ENCODE assay signal across 8 mouse cellular contexts in the genomic region with DNA sequence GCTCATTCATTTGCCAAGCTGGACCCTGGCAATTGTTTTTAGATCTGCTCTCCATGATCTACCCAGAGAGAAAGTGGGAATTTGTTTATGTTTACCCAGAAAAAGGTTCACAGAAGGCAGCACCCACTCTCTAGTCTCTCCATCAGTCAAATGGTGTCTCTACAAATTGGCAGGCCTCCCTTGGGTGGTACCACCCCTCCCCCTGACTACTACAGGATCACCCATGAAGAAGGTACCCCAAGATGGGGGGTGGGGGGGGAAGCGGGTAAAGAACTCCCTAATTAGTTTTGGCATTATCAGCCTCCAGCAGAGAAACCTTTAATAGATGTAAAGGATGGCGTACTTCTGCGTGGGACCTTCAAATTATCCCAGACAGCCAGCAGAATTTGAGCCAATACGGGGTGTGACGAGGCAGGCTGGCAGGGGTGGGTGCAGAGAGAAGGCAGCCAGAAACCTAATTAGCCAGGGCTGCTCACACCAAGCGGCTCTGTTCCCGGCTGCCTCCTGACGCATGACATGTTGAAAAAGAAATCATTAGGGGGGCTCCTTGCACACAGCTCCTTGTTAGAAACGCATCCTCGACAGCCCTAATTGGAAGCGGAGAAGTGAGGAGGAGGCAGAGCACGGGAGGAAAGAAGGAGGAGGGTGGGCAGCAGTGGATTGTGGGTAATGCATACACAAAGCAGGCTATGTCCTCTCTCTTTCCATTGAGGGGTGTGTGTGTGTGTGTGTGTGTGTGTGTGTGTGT.
DNase-seq lines count a peak whose midpoint lies in the region; ATAC-seq and TF ChIP-seq lines count a peak whose summit lies in the region.

No protein-coding gene starts in this region.

- H3K9ac ChIP-seq in neural tube, embryonic 11.5 days (ENCODE audit: low read length), result no peak overlapping the region
- H3K9ac ChIP-seq in hindbrain, embryonic 12.5 days, result no peak overlapping the region
- H3K9ac ChIP-seq in lung, postnatal 0 days (replicated peaks; ENCODE audit: low read depth), result no peak overlapping the region
- no peak overlapping the region for H3K9ac ChIP-seq in kidney, embryonic 14.5 days (ENCODE audit: low read depth, low read length)

- H3K36me3 ChIP-seq in neural tube, embryonic 11.5 days (ENCODE audit: control insufficient read depth, insufficient read depth, low read length), result no peaks in the 10 kb centered on the region
- no peaks in the 10 kb centered on the region for H3K36me3 ChIP-seq in hindbrain, embryonic 12.5 days
- no peaks in the 10 kb centered on the region for H3K36me3 ChIP-seq in lung, postnatal 0 days (ENCODE audit: insufficient read depth, low read length)
- H3K36me3 ChIP-seq in kidney, embryonic 14.5 days (ENCODE audit: control insufficient read depth, insufficient read depth, low read length), result no peaks in the 10 kb centered on the region

- H3K4me3 ChIP-seq in neural tube, embryonic 11.5 days (ENCODE audit: low read depth, low read length), result no peak overlapping the region
- H3K4me3 ChIP-seq in hindbrain, embryonic 12.5 days, result no peak overlapping the region
- no peak overlapping the region for H3K4me3 ChIP-seq in lung, postnatal 0 days (ENCODE audit: low read depth, low read length)
- no peak overlapping the region for H3K4me3 ChIP-seq in kidney, embryonic 14.5 days (ENCODE audit: low read length)

- H3K27ac ChIP-seq in neural tube, embryonic 11.5 days (ENCODE audit: low read depth, low read length), result no peak overlapping the region
- peak overlapping the region; percentile 76 for H3K27ac ChIP-seq in hindbrain, embryonic 12.5 days
- no peak overlapping the region for H3K27ac ChIP-seq in lung, postnatal 0 days (ENCODE audit: low read length)
- no peak overlapping the region for H3K27ac ChIP-seq in kidney, embryonic 14.5 days (ENCODE audit: low read depth, low read length)

- ATAC-seq in neural tube, embryonic 11.5 days (ENCODE audit: insufficient read depth, low FRiP score, low TSS enrichment), result no peak
- peak; percentile 87 for ATAC-seq in hindbrain, embryonic 12.5 days (ENCODE audit: low FRiP score)
- ATAC-seq in lung, postnatal 0 days, result no peak
- ATAC-seq in kidney, embryonic 14.5 days (ENCODE audit: low FRiP score, low TSS enrichment), result no peak

- no peaks in the 10 kb centered on the region for H3K9me3 ChIP-seq in neural tube, embryonic 11.5 days (ENCODE audit: control insufficient read depth, low read length)
- no peaks in the 10 kb centered on the region for H3K9me3 ChIP-seq in hindbrain, embryonic 12.5 days (replicated peaks)
- 0 out of 2 replicates have a peak, but pooled peaks cover 3% of the 10 kb centered on the region for H3K9me3 ChIP-seq in lung, postnatal 0 days (ENCODE audit: low read length)
- no peaks in the 10 kb centered on the region for H3K9me3 ChIP-seq in kidney, embryonic 14.5 days (ENCODE audit: control insufficient read depth, low read length)

- H3K4me1 ChIP-seq in neural tube, embryonic 11.5 days (ENCODE audit: control insufficient read depth, insufficient read depth, low read length), result no peaks in the 10 kb centered on the region
- H3K4me1 ChIP-seq in hindbrain, embryonic 12.5 days, result peaks cover 7% of the 10 kb centered on the region; the same call in 1 of the 2 replicates
- no peaks in the 10 kb centered on the region for H3K4me1 ChIP-seq in lung, postnatal 0 days (ENCODE audit: insufficient read depth, low read depth, low read length)
- no peaks in the 10 kb centered on the region for H3K4me1 ChIP-seq in kidney, embryonic 14.5 days (ENCODE audit: control insufficient read depth, insufficient read depth, low read length)

- DNase-seq in neural tube, embryonic 11.5 days (ENCODE audit: low spot score), result peak; percentile 17
- DNase-seq in neural tube, embryonic 10.5 days (ENCODE audit: extremely low spot score, low spot score), result no peak
- DNase-seq in left cerebral cortex, postnatal 25 days (ENCODE audit: low spot score in 2 of 2), result peak; percentile 70 to 86
- DNase-seq in telencephalon, adult 2 months (ENCODE audit: low read depth, low spot score), result peak; percentile 81
- DNase-seq in lung, postnatal 0 days (ENCODE audit: low spot score), result no peak
- DNase-seq in gastrocnemius, postnatal 36 days, result no peak

- H3K27me3 ChIP-seq in neural tube, embryonic 11.5 days (ENCODE audit: control insufficient read depth, insufficient read depth, low read length), result no peaks in the 10 kb centered on the region
- peaks cover 5% of the 10 kb centered on the region; the same call in 1 of the 2 replicates for H3K27me3 ChIP-seq in hindbrain, embryonic 12.5 days
- no peaks in the 10 kb centered on the region for H3K27me3 ChIP-seq in lung, postnatal 0 days (replicated peaks; ENCODE audit: insufficient read depth, low read length)
- no peaks in the 10 kb centered on the region for H3K27me3 ChIP-seq in kidney, embryonic 14.5 days (ENCODE audit: control insufficient read depth, insufficient read depth, low read length)

- no peak overlapping the region for H3K4me2 ChIP-seq in neural tube, embryonic 11.5 days (ENCODE audit: low read depth)
- peak overlapping the region; percentile 17; the same call in 1 of the 2 replicates for H3K4me2 ChIP-seq in hindbrain, embryonic 12.5 days (replicated peaks)
- no peak overlapping the region for H3K4me2 ChIP-seq in lung, postnatal 0 days (replicated peaks; ENCODE audit: low read depth, low read length)
- H3K4me2 ChIP-seq in kidney, embryonic 14.5 days (replicated peaks; ENCODE audit: low read depth, low read length), result no peak overlapping the region

- intact Hi-C loops in left cerebral cortex, postnatal 25 days (cut with DNase I), result no loop called here
- intact Hi-C loops in gastrocnemius, postnatal 36 days (cut with DNase I), result loop anchor here (2.0 kb wide), 1 partner anchor 142 kb away; no protein-coding TSS in a partner anchor

- TF ChIP-seq EP300 in lung, postnatal 0 days (IDR thresholded peaks at IDR 0.05), result no peak

- no peak for TF ChIP-seq CTCF in lung, postnatal 0 days (IDR thresholded peaks at IDR 0.05)

- WGBS in neural tube, embryonic 11.5 days, result 74% methylated on average over 12 of the region's 12 CpGs
- 45% methylated on average over 12 of the region's 12 CpGs for WGBS in hindbrain, embryonic 12.5 days
- 81% methylated on average over 12 of the region's 12 CpGs for WGBS in lung, postnatal 0 days
- WGBS in kidney, embryonic 14.5 days, result 55% methylated on average over 12 of the region's 12 CpGs

Comparison
In these comparisons a context has a peak if more than half of its experiments do, and no peak if none do; other contexts are left out.
1. DNase-seq: peak in neural tube, embryonic 11.5 days (single experiment), left cerebral cortex, postnatal 25 days (2 of 2) and telencephalon, adult 2 months (single experiment); none in neural tube, embryonic 10.5 days (single experiment), lung, postnatal 0 days (single experiment) and gastrocnemius, postnatal 36 days (0 of 2).